Mouse (Mus musculus): ENCODE measurements around the gene Smg6.

Smg6 gene

DNA sequence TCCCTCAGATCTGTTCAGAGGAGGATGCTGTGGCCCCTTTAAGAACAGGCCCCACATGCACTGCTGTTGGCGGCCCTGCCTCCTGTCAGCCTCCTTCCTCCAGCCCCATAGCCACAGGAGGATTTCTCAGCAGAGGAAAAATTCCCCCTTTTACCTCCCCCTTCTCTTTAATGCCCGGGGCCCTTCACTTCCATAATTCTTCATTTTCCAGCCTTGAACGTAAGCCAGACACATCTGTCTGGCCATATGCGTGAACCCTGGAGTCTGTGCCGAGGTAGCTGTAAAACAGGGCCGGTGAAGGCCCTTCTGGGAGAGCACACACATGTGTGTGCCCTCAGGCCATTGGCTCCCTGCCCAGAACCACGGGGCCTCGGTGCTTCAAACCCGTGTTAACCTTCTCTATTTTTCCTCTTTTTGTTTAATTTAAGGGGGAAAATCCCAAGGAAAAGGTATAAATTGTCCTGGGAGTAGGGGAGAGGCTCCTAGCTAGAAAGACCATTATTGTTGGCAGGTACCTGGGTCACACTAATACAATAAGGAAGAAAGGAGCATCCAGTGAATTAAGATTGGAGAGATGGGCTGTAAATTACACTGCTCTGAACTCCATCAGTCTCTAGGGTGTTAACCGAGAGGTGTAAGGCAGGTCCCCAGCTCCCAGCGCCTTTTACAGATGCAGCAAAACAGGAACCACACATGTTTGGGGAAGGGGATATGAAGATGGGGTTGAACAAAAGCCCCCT, 221.7 kb downstream of the Smg6 start:
- DNase-seq (ENCODE audit: low spot score in 2 of 2) = no peak

DNA sequence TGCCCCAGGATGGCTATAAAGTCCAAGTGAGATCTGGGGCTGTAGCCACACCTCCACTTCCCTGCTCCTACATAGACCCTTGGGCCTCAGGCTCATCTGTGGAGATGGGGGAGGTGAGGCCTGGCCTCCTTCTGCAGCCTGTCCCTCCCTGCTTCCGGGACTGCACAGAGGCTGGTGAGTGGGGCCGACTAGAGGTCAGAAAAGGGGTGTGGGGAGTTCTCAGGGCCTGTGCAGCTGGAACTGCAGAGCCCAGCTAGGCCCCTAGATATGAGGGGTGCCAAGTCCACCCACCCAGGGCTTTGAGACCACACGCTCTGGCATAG, 222.2 kb downstream of the Smg6 start:
- DNase-seq (ENCODE audit: low spot score in 2 of 2) = no peak

DNA sequence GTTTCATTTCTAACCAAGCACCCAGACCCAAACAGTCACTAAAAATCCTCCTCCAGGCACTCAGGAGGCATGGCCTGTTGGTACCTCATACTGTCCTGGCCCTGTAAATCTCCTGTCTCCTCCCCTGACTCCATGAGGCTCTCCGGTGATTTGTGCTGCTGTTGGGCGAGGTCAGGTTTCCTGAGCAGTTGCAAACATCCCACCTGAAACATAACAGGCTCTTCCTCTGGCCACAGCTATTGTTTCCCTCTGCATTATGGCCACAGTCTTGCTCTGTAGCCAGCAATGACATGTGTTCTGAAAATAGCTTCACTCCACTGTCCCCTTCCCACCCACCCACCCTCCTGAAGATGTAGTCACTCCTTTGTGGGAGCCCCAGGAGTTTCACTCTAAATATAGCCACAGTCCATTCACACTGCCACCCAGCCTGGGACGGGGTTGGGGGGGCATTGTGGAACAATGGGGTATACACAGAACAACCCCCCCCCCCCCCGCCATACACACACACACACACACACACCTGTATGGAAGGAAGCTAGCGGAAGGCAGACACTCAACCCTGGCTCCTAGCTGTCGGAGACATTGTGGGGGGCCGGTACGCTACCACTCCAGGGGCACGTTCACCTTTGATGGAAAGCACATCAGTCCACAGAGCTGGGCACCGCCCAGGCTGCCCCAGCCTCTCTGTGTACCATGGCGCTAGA, 222.9 kb downstream of the Smg6 start:
- DNase-seq (ENCODE audit: low spot score in 2 of 2) = no peak

DNA sequence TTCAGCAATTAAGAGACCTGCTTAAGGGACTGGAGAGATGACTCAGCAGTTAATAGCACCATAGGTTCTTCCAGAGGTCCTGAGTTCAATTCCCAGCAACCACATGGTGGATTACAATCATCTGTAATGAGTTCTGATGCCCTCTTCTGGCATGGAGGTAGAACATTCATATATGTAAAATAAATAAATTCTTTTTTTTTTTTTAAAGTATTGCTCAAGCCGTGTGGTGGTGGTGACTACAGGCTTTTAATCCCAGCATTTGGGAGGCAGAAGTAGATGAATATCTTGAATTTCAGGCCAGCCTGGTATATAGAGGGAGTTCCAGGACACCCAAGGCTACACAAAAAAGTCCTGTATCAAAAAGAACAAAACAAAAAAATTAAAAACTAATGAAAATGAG, 224.7 kb downstream of the Smg6 start:
- DNase-seq (ENCODE audit: low spot score in 2 of 2) = no peak

DNA sequence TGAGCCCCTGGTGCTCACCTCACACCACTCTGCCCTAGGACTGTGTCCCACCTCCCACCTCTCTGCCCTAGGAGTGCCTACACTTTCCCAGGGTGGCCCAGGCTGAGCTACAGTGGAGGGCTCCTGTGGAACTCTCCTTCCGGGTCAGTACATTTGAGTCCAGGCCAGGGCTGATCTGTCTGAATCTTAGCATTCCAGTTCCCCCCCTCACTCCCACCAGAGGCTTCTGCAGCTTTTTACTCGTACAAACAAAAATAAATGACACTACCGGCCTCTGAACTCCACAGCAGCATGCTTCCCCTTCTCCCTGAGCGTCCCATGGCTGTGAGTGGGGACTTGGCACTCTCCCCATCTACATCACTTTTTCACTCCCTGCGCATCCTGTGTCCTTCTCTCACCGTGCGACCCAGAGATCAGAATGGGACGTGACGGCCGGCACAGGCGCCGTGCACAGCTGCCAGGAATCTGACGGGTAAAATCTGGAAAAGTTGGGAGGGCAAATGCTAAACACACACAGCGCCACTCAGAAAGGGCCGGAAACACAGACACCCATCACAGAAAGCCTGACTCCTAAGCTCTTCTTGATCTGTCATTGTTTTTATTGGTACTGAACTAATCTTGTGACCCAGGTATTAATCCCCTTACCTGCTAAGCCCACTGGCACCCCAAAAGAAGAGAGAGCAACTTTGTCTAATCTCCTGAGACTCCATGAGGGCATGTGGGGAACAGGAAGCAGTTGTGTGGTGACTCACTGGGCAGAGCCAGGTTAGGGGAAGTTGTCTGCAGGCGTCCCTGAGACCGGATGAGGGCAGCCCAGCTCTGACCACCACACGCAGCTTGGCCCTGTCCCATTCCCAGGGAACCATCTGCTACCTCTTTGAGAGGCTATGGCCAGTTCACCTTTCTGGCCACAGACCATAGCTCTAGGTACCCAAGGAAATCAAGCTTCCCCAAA, 227.3 kb downstream of the Smg6 start:
- DNase-seq (ENCODE audit: low spot score in 2 of 2) = no peak

DNA sequence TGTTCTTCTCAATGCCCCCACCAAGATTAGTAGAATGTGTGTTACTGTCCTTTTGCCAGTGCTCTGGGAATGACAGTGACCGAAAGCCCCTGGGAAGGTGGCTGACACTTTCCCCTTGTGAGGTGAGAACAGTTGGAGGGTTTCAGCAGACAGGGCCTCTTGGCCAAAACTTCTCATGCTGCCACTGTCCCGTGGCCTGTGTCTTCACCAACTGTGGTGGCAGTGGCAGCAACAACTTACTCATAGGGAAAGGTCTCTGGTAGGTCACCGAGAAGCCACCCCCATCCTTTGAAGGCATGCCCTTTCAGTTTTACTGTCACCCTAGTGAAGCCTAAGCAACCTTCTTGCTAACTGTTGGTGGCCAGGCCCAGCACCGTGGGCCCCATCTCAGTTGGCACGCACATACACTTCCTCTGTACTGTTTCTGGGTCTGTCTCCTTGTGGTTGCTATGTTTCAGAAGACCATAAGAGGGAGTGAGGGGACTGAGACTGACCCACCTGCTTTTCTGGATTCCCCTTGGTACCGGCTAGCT, 228.5 kb downstream of the Smg6 start:
- no peak for DNase-seq (ENCODE audit: low spot score in 2 of 2)

DNA sequence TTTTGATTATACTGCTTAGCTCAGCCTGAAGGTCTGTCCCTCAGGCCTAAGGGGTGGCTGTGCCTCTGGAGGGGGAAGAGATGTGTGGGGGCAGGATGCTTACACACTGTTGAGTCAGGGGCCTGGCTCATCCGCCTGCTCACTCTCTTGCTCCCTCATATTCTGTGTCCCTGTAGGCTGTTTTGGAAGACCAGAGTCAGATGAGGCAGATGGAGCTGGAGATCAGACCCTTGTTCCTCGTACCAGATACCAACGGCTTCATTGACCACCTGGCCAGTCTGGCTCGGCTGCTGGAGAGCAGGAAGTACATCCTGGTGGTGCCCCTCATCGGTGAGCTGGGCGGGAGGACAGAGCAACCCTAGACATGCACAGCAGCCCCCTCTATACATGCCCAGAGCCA, 230.4 kb downstream of the Smg6 start:
- no peak for DNase-seq (ENCODE audit: low spot score in 2 of 2)

DNA sequence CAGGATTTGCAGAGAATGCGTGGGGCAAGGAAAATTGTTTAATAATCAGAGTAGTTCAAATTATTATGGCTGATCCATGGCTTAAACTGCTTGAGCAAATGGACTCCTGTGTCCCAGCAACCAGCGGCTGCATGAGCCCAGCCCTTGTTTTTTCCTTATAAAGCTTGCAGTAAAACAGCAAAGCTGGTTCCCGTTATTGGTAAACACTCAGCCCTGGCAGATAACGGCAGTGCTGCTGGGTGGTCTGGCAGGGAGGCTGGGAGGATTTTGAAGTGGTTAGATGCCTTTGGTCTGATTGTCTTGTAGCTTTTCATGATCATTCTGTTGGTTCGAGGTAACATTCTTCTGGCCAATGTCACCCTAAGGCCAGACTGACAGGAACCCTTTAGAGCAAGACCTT, 230.8 kb downstream of the Smg6 start:
- DNase-seq (ENCODE audit: low spot score in 2 of 2) = no peak

DNA sequence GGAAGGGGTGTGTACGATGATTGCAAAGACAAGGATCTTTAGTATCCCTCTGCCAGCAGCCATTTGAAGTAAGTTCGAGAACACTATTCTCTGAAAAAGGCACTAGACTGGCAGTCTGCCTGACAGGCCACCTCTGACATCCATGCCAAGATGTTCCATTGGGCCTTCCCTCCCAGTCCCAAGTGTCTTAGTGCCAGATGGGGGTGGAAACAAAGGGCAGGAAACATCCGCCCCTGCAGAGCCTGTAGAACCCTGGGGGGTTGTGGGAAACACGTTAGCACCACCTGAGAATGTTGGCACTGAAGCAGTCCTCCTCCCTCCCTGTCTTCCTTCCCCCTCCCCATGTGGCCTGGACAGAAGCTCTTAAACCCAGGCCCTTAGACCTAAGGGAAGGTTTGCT, 231.4 kb downstream of the Smg6 start:
- DNase-seq (ENCODE audit: low spot score in 2 of 2) = no peak

DNA sequence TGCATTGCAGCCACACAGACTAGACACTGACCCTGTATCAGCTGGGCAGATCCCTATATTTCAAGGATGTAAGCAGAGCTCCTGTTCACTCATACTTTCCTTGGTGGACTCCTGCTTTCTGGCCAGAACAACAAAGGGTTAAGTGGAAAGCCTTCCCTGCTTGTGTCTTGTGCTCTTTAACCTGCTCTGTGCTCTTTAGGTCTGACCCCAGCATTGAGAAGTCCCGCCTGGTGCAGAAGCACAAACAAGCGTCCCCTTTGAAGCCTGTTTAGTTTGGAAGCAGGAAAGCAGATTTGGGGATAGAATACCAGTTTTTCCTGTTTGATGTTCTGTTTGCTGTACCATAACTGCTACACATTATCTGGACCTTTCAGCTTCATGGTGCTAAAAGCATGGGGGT, 232.3 kb downstream of the Smg6 start:
- DNase-seq (ENCODE audit: low spot score in 2 of 2) = no peak

DNA sequence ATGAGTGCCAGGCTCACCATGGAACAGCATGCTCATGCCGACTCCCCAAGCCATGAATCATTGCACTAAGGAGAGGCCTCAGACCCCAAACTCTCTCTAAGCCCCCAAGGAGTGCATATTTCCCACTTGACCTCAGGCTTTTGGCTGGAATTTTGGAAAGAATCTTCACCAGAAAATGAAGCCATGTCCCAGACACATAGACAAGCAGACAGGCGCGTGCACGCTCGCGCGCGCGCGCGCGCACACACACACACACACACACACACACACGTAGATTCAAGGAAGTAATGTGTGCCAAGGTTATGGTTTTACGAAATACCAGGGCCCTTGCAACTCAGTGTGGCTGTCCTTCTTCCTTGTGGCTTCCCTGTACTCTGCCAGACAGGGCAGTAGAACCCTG, 232.8 kb downstream of the Smg6 start:
- no peak for DNase-seq (ENCODE audit: low spot score in 2 of 2)

DNA sequence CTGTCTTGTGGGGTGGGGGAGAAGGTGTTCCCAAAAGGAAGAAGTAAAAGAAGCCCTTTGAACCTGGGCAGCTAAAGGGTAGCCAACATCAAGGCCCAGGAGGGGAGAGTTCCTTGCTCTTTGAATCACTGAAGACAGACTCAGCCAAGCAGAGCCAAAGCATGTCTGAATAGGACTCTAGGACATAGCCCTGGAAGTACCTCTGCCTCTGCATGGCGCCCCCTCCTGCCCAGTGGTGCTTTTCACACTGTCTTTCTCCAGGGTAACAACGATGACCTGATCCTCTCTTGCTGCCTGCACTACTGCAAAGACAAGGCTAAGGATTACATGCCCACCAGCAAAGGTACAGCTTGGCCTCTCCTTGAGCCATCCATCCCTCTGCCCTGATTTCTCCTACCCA, 233.9 kb downstream of the Smg6 start:
- no peak for DNase-seq (ENCODE audit: low spot score in 2 of 2)

DNA sequence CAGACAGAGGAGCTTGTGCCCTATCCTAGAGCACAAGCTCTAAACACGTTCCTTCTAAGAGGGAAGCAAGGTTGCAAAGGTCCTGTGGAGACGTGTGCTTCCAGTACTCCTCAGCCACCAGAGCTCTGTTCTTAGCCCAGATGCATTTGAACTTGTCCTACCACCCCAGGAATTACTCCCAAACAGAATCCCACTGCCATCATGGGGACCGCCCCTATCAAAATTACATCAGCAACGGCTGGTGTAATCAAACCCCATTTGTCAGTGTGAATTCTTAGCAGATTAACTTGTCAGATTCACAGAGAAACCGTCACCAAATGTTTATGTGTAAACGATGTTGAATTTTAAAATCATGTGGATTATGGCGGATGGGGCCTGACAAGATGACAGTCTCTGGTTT, 235.3 kb downstream of the Smg6 start:
- DNase-seq (ENCODE audit: low spot score in 2 of 2) = no peak

DNA sequence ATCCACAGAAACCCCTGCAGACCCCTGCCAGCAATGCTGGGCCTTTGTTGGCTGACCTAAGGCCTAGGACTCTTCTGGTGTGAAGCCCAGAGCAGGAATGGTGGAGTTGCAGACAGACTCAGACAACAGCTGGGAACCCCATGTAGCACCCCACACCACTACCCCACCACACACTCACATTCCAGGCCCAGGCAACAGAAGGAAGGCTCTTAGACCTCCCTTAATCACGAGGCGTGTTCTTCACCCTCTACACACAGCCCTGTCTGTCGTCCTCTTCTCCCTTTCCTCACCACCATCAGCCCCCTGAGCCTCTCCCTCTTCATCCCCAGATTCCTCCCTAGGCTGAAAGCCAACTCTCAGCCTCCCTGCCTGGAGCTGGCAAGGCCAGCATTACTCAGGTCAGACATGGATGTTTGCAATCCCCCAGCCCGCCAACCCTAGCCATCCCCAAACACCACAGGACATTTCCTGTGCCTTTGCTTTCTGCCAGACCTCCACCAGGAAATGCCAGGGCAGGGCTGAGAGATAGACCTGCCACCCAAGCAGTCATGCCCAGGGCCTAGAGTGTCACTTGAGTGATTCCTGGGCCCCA, 235.9 kb downstream of the Smg6 start:
- no peak for DNase-seq (ENCODE audit: low spot score in 2 of 2)

DNA sequence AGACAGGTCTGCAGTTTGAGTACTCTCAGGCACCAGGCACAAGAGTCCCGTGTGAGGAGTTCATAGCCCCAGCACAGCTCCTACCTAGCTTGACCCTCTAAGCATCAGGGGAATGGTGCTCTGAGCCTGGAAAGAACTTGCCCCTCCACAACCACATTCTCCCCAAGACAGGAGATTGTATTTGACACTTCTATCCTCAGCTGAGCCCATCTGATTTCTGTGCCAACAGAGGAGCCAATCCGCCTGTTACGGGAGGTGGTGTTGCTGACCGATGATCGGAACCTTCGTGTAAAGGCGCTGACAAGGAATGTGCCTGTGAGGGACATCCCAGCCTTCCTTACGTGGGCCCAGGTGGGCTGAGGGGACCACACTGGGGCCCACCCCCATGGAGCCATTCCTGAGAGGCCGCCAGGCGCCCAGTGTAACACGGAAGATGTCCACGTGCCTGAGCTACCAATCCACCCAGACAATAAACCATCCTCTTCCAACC, 237.0 kb downstream of the Smg6 start:
- DNase-seq (ENCODE audit: low spot score in 2 of 2) = no peak

DNA sequence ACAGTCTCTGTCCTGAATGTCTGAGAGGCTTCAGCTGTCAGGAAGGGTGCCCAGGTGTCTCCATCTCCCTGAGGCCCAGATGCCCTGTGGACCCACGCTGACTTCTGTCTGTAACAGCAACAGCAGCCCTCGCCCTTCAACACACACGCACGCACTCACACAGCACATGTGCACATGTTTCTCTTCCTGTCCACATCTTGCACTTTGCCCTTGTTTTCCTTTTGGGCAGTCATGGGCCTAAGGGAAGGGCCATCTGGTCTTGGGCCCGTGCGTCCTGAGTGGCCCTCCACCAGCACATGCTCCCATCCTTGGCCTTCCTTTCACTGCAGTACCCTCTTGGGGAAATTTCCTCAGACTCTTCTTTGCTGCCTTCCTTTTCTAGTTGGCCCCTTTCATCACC, 237.8 kb downstream of the Smg6 start:
- no peak for DNase-seq (ENCODE audit: low spot score in 2 of 2)

DNA sequence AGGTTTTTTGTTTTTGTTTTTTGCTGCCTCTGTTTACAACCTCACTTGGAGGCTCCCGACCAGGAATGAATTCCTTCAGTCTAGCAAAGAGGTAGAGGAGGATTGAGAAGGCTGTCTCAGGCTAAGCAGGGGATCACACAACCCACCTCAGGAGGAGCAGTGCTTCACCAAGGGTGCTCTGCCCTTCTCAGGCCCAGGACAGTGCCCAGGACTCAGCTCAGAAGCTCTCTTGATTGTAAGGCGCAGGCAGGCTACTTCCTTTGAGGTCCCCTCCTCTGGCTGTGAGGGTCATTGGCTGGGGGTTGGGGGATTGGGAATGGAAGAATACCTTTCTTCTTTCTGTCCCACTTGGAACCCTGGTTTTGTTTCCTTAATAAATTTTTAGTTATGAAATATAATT, 238.4 kb downstream of the Smg6 start:
- DNase-seq (ENCODE audit: low spot score in 2 of 2) = no peak

DNA sequence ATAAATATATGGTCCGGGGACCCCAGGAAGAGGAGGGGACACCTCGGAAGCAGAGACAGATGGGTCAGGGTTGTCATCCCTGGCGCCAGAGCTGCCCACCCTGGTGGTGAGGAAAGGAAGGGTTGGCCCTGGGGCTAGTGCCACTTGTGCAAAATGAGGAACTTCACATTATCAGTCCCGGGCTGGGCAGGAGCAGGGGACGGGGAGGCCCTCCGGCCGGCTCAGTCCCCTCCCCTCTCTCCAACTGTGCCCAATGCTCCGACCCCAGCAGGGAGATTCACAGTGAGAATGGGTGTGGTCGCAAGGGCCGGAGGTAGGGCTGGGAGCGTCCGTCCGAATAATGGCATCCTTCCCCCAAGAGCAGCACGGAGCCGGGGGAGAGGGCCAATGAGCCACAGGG, 239.1 kb downstream of the Smg6 start:
- DNase-seq (ENCODE audit: low spot score in 2 of 2) = no peak

DNA sequence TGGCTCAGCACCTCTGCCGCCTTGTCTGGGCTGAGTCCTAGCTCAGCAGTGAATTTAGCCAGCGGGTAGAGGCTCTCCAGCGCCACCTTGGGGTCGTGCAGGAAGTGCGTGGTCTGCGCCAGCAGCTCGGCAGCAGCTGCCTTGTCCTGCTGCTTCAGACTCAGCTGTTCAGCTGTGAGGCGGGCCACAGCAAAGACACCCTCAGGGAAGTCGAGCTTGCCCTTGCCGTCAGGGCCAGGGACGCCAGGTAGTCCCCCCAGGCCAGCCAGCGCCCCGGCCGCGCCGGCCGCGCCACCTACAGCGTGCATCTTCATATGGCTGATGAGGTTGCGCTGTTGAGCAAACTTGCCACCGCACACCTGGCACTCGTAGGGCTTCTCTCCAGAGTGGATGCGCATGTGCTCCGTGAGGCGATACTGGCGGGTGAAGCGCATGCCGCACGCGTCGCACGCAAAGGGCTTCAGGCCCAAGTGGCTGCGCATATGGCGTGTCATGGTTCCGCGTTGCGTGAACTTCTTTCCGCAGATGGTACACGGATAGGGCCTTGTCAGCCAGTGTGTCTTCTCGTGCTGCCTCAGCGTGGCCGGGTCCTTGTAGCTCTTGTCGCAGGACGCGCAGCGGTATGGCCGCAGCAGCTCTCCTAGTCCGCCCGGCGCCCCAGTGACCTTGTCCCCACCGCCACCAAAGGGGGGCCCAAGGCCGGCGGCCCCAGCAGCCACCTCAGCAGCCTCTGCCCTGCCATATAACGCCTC, 240.0 kb downstream of the Smg6 start:
- peak in 1 of 2 experiments; percentile 81 for DNase-seq (ENCODE audit: low spot score in 2 of 2)

DNA sequence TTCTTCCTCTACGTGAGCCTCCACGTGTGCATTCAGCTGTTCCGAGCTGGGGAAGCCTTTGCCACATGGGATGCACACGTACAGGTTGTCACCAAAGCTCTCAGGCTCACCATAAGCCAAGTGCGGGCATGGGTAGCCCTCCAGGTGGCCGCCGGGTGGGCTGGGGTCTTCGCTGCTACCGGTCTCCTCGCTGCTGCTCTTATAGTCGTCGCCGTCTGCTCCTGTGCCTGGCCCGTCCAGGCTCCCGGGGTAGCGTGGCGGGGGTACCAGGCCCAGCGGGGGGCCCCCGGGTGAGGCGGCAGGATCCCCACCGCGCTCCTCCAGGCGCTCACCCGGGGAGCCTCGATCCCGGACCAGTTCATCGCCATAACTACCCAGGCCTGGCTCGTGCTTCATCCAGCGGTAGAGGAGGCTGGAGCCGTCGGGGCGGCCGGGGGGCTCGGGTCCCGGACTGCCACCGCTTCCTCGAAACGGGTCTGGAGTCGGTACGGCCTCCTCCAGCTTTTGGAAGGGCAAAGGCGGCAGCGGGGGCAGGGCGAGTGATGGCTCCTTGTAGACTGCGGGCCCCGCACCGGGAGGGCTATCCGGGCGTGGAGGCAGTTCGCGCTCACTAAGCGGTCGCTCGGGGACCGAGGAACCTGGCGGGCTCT, 240.7 kb downstream of the Smg6 start:
- peak in 1 of 2 experiments; percentile 19 for DNase-seq (ENCODE audit: low spot score in 2 of 2)
